Mouse (Mus musculus): Measurements from ENCODE around the gene Cldn2. TPM values are rescaled to one million over a fixed set of nuclear protein-coding genes. Genes with fewer than 3 reads are reported as not detected.

Gene Cldn2
- total and polyA plus RNA-seq, 3 experiments = not detected

DNA sequence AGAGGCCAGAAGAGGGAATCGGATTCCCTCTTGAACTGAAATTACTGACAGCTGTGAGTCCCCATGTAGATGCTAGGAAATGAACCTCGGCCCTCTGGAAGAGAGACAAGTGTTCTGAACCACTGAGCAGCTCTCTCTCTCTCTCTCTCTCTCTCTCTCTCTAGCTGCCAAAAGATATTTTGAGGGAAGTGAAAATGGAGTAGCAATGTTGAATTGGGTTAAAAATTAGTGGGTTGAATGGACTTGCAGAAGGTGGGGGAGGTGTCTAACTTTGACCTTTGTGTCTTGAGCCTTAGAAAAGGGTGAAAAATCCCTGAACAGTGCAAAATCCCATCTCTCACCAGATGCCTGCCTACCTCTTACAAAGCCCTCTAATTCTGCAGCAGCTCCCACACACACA is 6.8 kb downstream of the Cldn2 start:
- no peak for DNase-seq (ENCODE audit: low read depth, low spot score)
- H3K4me3 ChIP-seq (ENCODE audit: control insufficient read depth in 1 of 2, insufficient read depth in 1 of 2, low read depth in 2 of 2, low read length in 2 of 2) = no peak overlapping the region
- no peaks in the 10 kb centered on the region for H3K9me3 ChIP-seq (replicated peaks; ENCODE audit: insufficient read depth, low read length)
- H3K9ac ChIP-seq (ENCODE audit: control insufficient read depth, low read depth, low read length, poor library complexity, severe bottlenecking) = no peak overlapping the region
- peaks cover 0 to 10% of the 10 kb centered on the region in 2 experiments; a peak in 3 of 4 replicates for H3K4me1 ChIP-seq (ENCODE audit: control insufficient read depth in 1 of 2, insufficient read depth in 2 of 2, low read length in 2 of 2)
- peaks cover 0 to 12% of the 10 kb centered on the region in 2 experiments; a peak in 2 of 4 replicates for H3K36me3 ChIP-seq (ENCODE audit: control insufficient read depth in 1 of 2, insufficient read depth in 2 of 2, low read length in 2 of 2)
- no peaks in the 10 kb centered on the region for H3K79me2 ChIP-seq (ENCODE audit: control insufficient read depth, insufficient read depth, low read length, poor library complexity)
- no peak for TF ChIP-seq MAFK (IDR thresholded peaks at IDR 0.05; ENCODE audit: borderline replicate concordance, low read depth, low read length)
- no peak for TF ChIP-seq MXI1 (IDR thresholded peaks at IDR 0.05; ENCODE audit: low read depth, low read length)
- TF ChIP-seq SMC3 (IDR thresholded peaks at IDR 0.05; ENCODE audit: low read depth, low read length) = no peak
- no peak for TF ChIP-seq ZC3H11A (IDR thresholded peaks at IDR 0.05; ENCODE audit: low read depth, low read length)
- TF ChIP-seq ZKSCAN1 (IDR thresholded peaks at IDR 0.05; ENCODE audit: low read depth, low read length) = no peak
- no peak for TF ChIP-seq CHD2 (IDR thresholded peaks at IDR 0.05; ENCODE audit: low read length)
- no peak for TF ChIP-seq EP300 (IDR thresholded peaks at IDR 0.05; ENCODE audit: low read depth in 1 of 2, low read length in 2 of 2)
- TF ChIP-seq ELF1 (IDR thresholded peaks at IDR 0.05; ENCODE audit: low read depth, low read length) = no peak
- no peak for TF ChIP-seq RAD21 (IDR thresholded peaks at IDR 0.05; ENCODE audit: low read depth, low read length)
- no peak for TF ChIP-seq KAT2A (conservative IDR thresholded peaks at IDR 0.05; ENCODE audit: low read depth, low read length)
- TF ChIP-seq POLR2AphosphoS5 (IDR thresholded peaks at IDR 0.05; ENCODE audit: borderline replicate concordance, low read depth, low read length) = no peak
- TF ChIP-seq E2F4 (IDR thresholded peaks at IDR 0.05; ENCODE audit: borderline replicate concordance, low read depth, low read length) = no peak
- no peak overlapping the region for H3K27ac ChIP-seq (ENCODE audit: control insufficient read depth, low read depth, low read length)
- no peaks in the 10 kb centered on the region for H3K27me3 ChIP-seq (ENCODE audit: control insufficient read depth in 1 of 2, insufficient read depth in 2 of 2, low read length in 2 of 2)

- H3K27me3 ChIP-seq (ENCODE audit: control insufficient read depth in 1 of 2, insufficient read depth in 2 of 2, low read length in 2 of 2) = no peaks in the 10 kb centered on the region
- no peak for DNase-seq (ENCODE audit: low read depth, low spot score)
- H3K9me3 ChIP-seq (replicated peaks; ENCODE audit: insufficient read depth, low read length) = no peaks in the 10 kb centered on the region
- TF ChIP-seq MYB (IDR thresholded peaks at IDR 0.05; ENCODE audit: low read depth, low read length) (no peak), E2F4 (IDR thresholded peaks at IDR 0.05; ENCODE audit: borderline replicate concordance, low read depth, low read length) (no peak), ELF1 (IDR thresholded peaks at IDR 0.05; ENCODE audit: low read depth, low read length) (no peak), ZMIZ1 (IDR thresholded peaks at IDR 0.05; ENCODE audit: low read depth, low read length) (no peak), SMC3 (IDR thresholded peaks at IDR 0.05; ENCODE audit: low read depth, low read length) (no peak), POLR2AphosphoS5 (IDR thresholded peaks at IDR 0.05; ENCODE audit: borderline replicate concordance, low read depth, low read length) (no peak), RCOR1 (IDR thresholded peaks at IDR 0.05; ENCODE audit: low read depth, low read length) (no peak), TBP (IDR thresholded peaks at IDR 0.05; ENCODE audit: low read depth, low read length) (no peak), GABPA (IDR thresholded peaks at IDR 0.05; ENCODE audit: low read depth, low read length) (no peak), USF2 (IDR thresholded peaks at IDR 0.05; ENCODE audit: borderline replicate concordance in 1 of 2, insufficient read depth in 1 of 2, low read depth in 1 of 2, low read length in 2 of 2) (no peak), POLR2AphosphoS2 (IDR thresholded peaks at IDR 0.05; ENCODE audit: low read length) (no peak), TCF12 (IDR thresholded peaks at IDR 0.05; ENCODE audit: low read depth, low read length) (no peak), MAZ (IDR thresholded peaks at IDR 0.05; ENCODE audit: low read depth, low read length) (no peak), GATA1 (IDR thresholded peaks at IDR 0.05; ENCODE audit: low read depth, low read length) (no peak), ZNF384 (IDR thresholded peaks at IDR 0.05; ENCODE audit: low read depth, low read length) (no peak)
- no peak overlapping the region for H3K4me3 ChIP-seq (ENCODE audit: control insufficient read depth in 1 of 2, insufficient read depth in 1 of 2, low read depth in 2 of 2, low read length in 2 of 2)
- peaks cover 0 to 13% of the 10 kb centered on the region in 2 experiments; a peak in 2 of 4 replicates for H3K36me3 ChIP-seq (ENCODE audit: control insufficient read depth in 1 of 2, insufficient read depth in 2 of 2, low read length in 2 of 2)
- H3K27ac ChIP-seq (ENCODE audit: control insufficient read depth, low read depth, low read length) = no peak overlapping the region
- H3K9ac ChIP-seq (ENCODE audit: control insufficient read depth, low read depth, low read length, poor library complexity, severe bottlenecking) = no peak overlapping the region
- H3K4me1 ChIP-seq (ENCODE audit: control insufficient read depth in 1 of 2, insufficient read depth in 2 of 2, low read length in 2 of 2) = peaks cover 2 to 11% of the 10 kb centered on the region in 2 experiments
- no peaks in the 10 kb centered on the region for H3K79me2 ChIP-seq (ENCODE audit: control insufficient read depth, insufficient read depth, low read length, poor library complexity)
Observed at GRCm38 (mm10) chrX:139808085-139808484, 7.5 kb downstream of the Cldn2 start.
